ENCODE assay signal across 25 mouse cellular contexts in the genomic region with DNA sequence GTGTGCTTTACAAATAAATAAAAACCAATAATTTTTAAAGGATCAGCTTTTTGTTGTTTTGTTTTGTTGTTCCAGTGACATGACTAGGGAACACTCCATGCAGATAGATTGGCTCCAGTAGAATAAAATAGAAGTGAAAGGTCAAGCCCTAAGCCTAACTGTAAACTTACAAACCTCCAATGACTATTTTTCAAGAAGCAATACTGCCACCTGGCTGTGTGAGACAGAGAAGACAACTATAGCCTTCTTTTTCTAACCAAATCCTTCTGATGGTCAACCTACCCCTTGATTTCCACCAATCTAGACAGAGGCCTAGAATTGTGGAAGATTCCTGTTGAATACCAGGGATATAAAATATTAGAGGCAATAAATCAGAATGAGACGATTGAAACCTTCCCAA. TPM values are rescaled to one million over a fixed set of nuclear protein-coding genes. Genes with fewer than 3 reads are reported as not detected.
DNase-seq lines count a peak whose midpoint lies in the region; TF ChIP-seq lines count a peak whose summit lies in the region.
"Had no signal": no experiment of that assay in that cellular context is flagged by ENCODE, and none has a peak within 500 bp of the region (broad histone marks: within the 10 kb centered on the region; RNA-seq: fewer than 3 reads in every experiment).

No protein-coding gene starts in this region.

- H3K4me3 ChIP-seq in layer of hippocampus, adult 2 months = no peak overlapping the region
- H3K4me3 ChIP-seq: embryonic facial prominence, embryonic 10.5 days; embryonic facial prominence, embryonic 13.5 days; erythroblast, embryonic 14.5 days; forebrain, embryonic 12.5 days; forebrain, embryonic 15.5 days; hindbrain, embryonic 12.5 days; hindbrain, embryonic 15.5 days had no signal

- TF ChIP-seq CTCF in layer of hippocampus, adult 2 months (conservative IDR thresholded peaks at IDR 0.05) = peak; percentile 55

- DNase-seq in adrenal gland, postnatal 10 days = peak; percentile 2
- DNase-seq in adrenal gland, postnatal 25 days = no peak
- no peak for DNase-seq in layer of hippocampus, adult 2 months (ENCODE audit: low spot score in 2 of 2)
- no peak for DNase-seq in layer of hippocampus, adult 11-12 months (ENCODE audit: low spot score)
- DNase-seq in retina, embryonic 14.5 days (ENCODE audit: low spot score) = peak; percentile 1
- DNase-seq in retina, postnatal 1 day = no peak
- peak; percentile 0 for DNase-seq in brain, adult 2 months (ENCODE audit: low read depth, low spot score)
- DNase-seq in kidney, postnatal 14 days = no peak
- DNase-seq: cerebellum, adult 11 months; cerebellum, adult 2 months; cerebellum, postnatal 10 days; cerebellum, postnatal 36 days; embryo, embryonic 11 days; gastrocnemius, postnatal 25 days had no signal

- no peak overlapping the region for H3K27ac ChIP-seq in layer of hippocampus, adult 2 months
- H3K27ac ChIP-seq: embryonic facial prominence, embryonic 10.5 days; embryonic facial prominence, embryonic 13.5 days; forebrain, embryonic 12.5 days; forebrain, embryonic 15.5 days; hindbrain, embryonic 12.5 days; hindbrain, embryonic 15.5 days had no signal

RNA-seq across cellular contexts. Expression of gene Nr0b1, which starts 45.7 kb away (rescaled TPM):
- total RNA-seq in adrenal gland, postnatal 10 days (2021) = 10 to 100 TPM in 1 of 2 experiments, 1 to 10 TPM in 1; 8.5 to 17.2 TPM
- 16.3 and 30.3 TPM in 2 replicates for total RNA-seq in adrenal gland, postnatal 25 days (2021)
- not detected for total RNA-seq in layer of hippocampus, adult 2 months (2021)
- total RNA-seq: gastrocnemius, adult 8-10 months; gastrocnemius, postnatal 25 days; heart, adult 8-10 months; heart, postnatal 25 days; hematopoietic stem cell, adult 5-6 weeks had no signal

Comparison
In these comparisons a context has a peak if more than half of its experiments do, and no peak if none do; other contexts are left out.
1. DNase-seq: peak in adrenal gland, postnatal 10 days (single experiment), retina, embryonic 14.5 days (single experiment) and brain, adult 2 months (single experiment); none in adrenal gland, postnatal 25 days (single experiment), layer of hippocampus, adult 2 months (0 of 2), layer of hippocampus, adult 11-12 months (single experiment), retina, postnatal 1 day (single experiment) and kidney, postnatal 14 days (single experiment).
2. RNA of gene Nr0b1, which starts 45.7 kb away (total RNA-seq): 16.3 to 30.3 TPM in adrenal gland, postnatal 25 days and 8.5 to 17.2 TPM in adrenal gland, postnatal 10 days; not detected in layer of hippocampus, adult 2 months; every median in the first group is over 4 times any median in the second.